Mouse (Mus musculus) spleen, adult 2 months (tissue): ENCODE results near the gene Alad. TPM values are rescaled to one million over a fixed set of nuclear protein-coding genes. Genes with fewer than 3 reads are reported as not detected.
"Not testable (repeated sequence)": the region's sequence is repeated elsewhere in the genome, so short reads cannot be mapped to it uniquely, and the experiment has no call there.

Source experiments
- DNase-seq, 2 experiments: peaks; one replicate each; pipeline versions ENCODE4 v3.0.0 to v3.0.0-alpha.2; 2012 to 2021; ENCODE audit warnings: low spot score in 2 of 2, low read depth in 1 of 2
- H3K27ac ChIP-seq: fragments of 200-500 bp; 2 replicates; pipeline ENCODE4 v1.5.1; 2012; ENCODE audit warnings: low read length, inconsistent platforms; ENCODE audit not compliant: insufficient read depth
- H3K27me3 ChIP-seq: fragments of 200-500 bp; 2 replicates; pipeline ENCODE4 v1.6.1; 2012; ENCODE audit warnings: mild to moderate bottlenecking, moderate library complexity, low read length, inconsistent platforms; ENCODE audit not compliant: control insufficient read depth, insufficient read depth
- H3K36me3 ChIP-seq: fragments of 200-500 bp; 2 replicates; pipeline ENCODE4 v1.6.1; 2012; ENCODE audit warnings: mild to moderate bottlenecking, low read length, inconsistent platforms; ENCODE audit not compliant: control insufficient read depth, insufficient read depth
- H3K4me1 ChIP-seq: fragments of 200-500 bp; 2 replicates; pipeline ENCODE4 v1.6.1; 2011; ENCODE audit warnings: inconsistent platforms; ENCODE audit not compliant: control insufficient read depth, insufficient read depth, insufficient read length
- H3K4me3 ChIP-seq: fragments of 200-500 bp; 2 replicates; pipeline ENCODE4 v1.5.1; 2011; ENCODE audit warnings: mild to moderate bottlenecking, inconsistent platforms; ENCODE audit not compliant: insufficient read depth, insufficient read length; ENCODE audit errors: extremely low read depth
- CTCF ChIP-seq: fragments of 200-500 bp; IDR thresholded peaks from 2 replicates; pipeline ENCODE4 v1.5.1; 2011; ENCODE audit warnings: mild to moderate bottlenecking, inconsistent platforms; ENCODE audit not compliant: insufficient read depth, insufficient read length, insufficient replicate concordance; ENCODE audit errors: extremely low read depth
- POLR2A ChIP-seq: fragments of 200-500 bp; IDR thresholded peaks from 2 replicates; pipeline ENCODE4 v1.6.1; 2011; ENCODE audit warnings: low read depth, low read length, inconsistent platforms
- WGBS: fragments of 180-500 bp; shearing (Covaris S2); methylation state at CpG from one replicate; pipeline ENCODE4 v1.1.7; 2018; 5-methylcytosine and 5-hydroxymethylcytosine counted together
- polyA plus RNA-seq: library from polyadenylated mRNA; depleted of rRNA; stranded (reverse); fragments of >200 nt; gene quantifications from 2 replicates; pipeline ENCODE4 v1.2.3, GENCODE M21; 2012

Alad gene
- polyA plus RNA-seq, 1 experiment = 128 TPM

- no peaks in the 10 kb centered on the region for H3K27me3 ChIP-seq
- WGBS = 2% methylated on average over 71 of the region's 71 CpGs
- H3K4me1 ChIP-seq = peaks cover 13% of the 10 kb centered on the region
- peak within 1 kb of the TSS; percentile 50 for H3K27ac ChIP-seq
- peak in 1 of 2 experiments; percentile 49 for DNase-seq
- TF ChIP-seq POLR2A (no peak), CTCF (no peak)
- no peaks in the 10 kb centered on the region for H3K36me3 ChIP-seq
- H3K4me3 ChIP-seq = peak within 1 kb of the TSS; percentile 49
Measured at GRCm38 (mm10) chr4:62479937-62480708, 39.6 kb downstream of the Alad start, which contains the start of gene Bspry. Gene Bspry (plus strand): TSS chr4:62480053.

- Histone ChIP-seq H3K27ac (peak overlapping the region; percentile 50; the same call in 1 of the 2 replicates), H3K4me3 (peak overlapping the region; percentile 49), H3K4me1 (peaks cover 13% of the 10 kb centered on the region)
- H3K27me3 ChIP-seq, DNase-seq, H3K36me3 ChIP-seq: not testable (repeated sequence)
- WGBS = 9% methylated on average over 11 of the region's 11 CpGs
Measured at GRCm38 (mm10) chr4:62479593-62479936, 40.2 kb downstream of the Alad start.

GRCm38 (mm10) chr4:62477542-62478244 lies 42.0 kb downstream of the Alad start:
- H3K27ac ChIP-seq = no peak overlapping the region
- no peaks in the 10 kb centered on the region for H3K36me3 ChIP-seq
- H3K27me3 ChIP-seq = no peaks in the 10 kb centered on the region
- peaks cover 13% of the 10 kb centered on the region for H3K4me1 ChIP-seq
- 91% methylated on average over 6 of the region's 6 CpGs for WGBS
- no peak overlapping the region for H3K4me3 ChIP-seq
- TF ChIP-seq POLR2A (no peak), CTCF (no peak)
- no peak for DNase-seq

DNA sequence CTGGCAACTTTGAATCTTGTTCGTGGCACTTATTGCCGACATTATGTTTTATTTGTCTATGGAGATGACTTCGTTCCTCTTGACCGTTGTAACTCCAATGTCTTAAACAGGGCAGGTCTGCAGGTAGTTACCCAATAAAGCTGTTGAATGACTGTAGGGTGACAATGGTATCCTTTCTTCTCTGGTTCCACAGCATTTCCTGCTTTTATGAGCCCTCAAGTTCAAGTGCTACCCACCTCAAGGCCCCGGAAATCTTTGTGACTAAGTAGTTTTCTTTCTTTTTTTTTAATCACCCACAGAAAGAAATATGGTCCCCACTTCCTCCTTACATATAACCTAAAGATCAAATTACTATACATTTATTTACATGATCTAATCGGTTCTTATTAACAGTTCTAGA lies 43.9 kb downstream of the Alad start:
- H3K27ac ChIP-seq = no peak overlapping the region
- TF ChIP-seq CTCF (no peak), POLR2A (no peak)
- WGBS = 55% methylated on average over 6 of the region's 6 CpGs
- no peaks in the 10 kb centered on the region for H3K36me3 ChIP-seq
- H3K4me1 ChIP-seq = peaks cover 12% of the 10 kb centered on the region
- H3K4me3 ChIP-seq = no peak overlapping the region
- no peak for DNase-seq
- no peaks in the 10 kb centered on the region for H3K27me3 ChIP-seq

GRCm38 (mm10) chr4:62475131-62475530 lies 44.6 kb downstream of the Alad start:
- Histone ChIP-seq H3K36me3 (no peaks in the 10 kb centered on the region), H3K27ac (no peak overlapping the region), H3K4me1 (peaks cover 7% of the 10 kb centered on the region), H3K4me3 (no peak overlapping the region), H3K27me3 (no peaks in the 10 kb centered on the region)
- DNase-seq = no peak
- 62% methylated on average over 2 of the region's 2 CpGs for WGBS
- TF ChIP-seq POLR2A = no peak
- TF ChIP-seq CTCF = no peak

GRCm38 (mm10) chr4:62472071-62472470 lies 47.6 kb downstream of the Alad start:
- no peaks in the 10 kb centered on the region for H3K27me3 ChIP-seq
- no peaks in the 10 kb centered on the region for H3K36me3 ChIP-seq
- TF ChIP-seq CTCF (no peak), POLR2A (no peak)
- H3K27ac ChIP-seq = no peak overlapping the region
- whole genome bisulfite sequencing = 90% methylated on average over 2 of the region's 2 CpGs
- no peaks in the 10 kb centered on the region; the same call in 1 of the 2 replicates for H3K4me1 ChIP-seq
- DNase-seq = no peak
- no peak overlapping the region for H3K4me3 ChIP-seq

DNA sequence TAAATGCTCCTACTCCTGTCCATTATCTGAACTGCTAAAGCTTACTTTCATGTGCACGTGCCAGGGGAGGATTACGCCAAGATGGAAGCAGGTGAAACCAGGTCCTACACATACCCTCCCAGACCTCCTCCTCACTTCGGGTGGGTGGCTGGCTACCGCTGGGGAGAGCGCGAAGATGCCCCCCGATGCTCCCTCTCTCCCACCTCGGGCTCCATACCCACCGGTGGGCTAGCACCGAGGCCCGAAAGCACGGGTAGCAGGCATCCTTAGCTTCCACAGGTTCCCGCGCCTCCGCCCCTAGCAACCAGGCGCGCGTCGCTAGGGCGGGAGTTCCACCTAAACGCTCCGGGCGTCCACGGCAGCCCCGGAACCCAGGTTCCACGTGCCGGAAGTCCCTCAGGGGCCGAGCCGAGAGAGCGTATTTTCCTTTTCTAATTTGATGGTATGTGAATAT lies 49.1 kb downstream of the Alad start, which contains the start of gene Wdr31:
TSS of gene Wdr31 (minus strand) at position 299 of the 454 bp plus-strand sequence.
- Histone ChIP-seq H3K4me3 (peak within 1 kb of the TSS; percentile 59), H3K36me3 (no peaks in the 10 kb centered on the region), H3K27ac (no peak within 1 kb of the TSS), H3K27me3 (no peaks in the 10 kb centered on the region), H3K4me1 (no peaks in the 10 kb centered on the region; the same call in 1 of the 2 replicates)
- WGBS = 2% methylated on average over 30 of the region's 30 CpGs
- DNase-seq = peak in 1 of 2 experiments; percentile 54
- no peak for TF ChIP-seq CTCF
- no peak for TF ChIP-seq POLR2A
